ENCODE assay signal across 26 mouse cellular contexts in the genomic region with DNA sequence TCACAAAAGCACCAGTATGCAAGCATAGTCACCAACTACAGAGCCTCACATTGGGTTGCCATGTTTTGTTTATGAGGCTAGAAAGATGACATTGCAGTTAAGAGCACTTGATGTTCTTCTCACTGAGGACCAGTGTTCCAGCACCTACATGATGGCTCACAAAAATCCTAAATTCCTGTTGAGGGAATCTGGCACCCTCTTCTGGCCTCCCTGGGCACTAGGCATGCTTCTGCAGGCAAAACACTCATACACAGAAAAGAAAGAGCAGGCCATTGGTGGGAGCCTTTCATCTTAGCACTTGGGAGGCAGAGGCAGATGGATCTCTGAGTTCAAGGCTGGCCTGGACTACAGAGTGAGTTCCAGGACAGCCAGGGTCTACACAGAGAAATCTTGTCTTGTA. TPM values are rescaled to one million over a fixed set of nuclear protein-coding genes. Genes with fewer than 3 reads are reported as not detected.
DNase-seq lines count a peak whose midpoint lies in the region; ATAC-seq and TF ChIP-seq lines count a peak whose summit lies in the region.
"Had no signal": no experiment of that assay in that cellular context is flagged by ENCODE, and none has a peak within 500 bp of the region (broad histone marks: within the 10 kb centered on the region; RNA-seq: fewer than 3 reads in every experiment).

No protein-coding gene starts in this region.

- dilution Hi-C loops in CH12.LX (cut with MboI; ENCODE audit: extremely low pct_ligation_motif_present, extremely low pct_unique_long_range_greater_than_20kb, low sequenced_read_pairs), result no loop called here

- TF ChIP-seq EP300 in CH12.LX (IDR thresholded peaks at IDR 0.05; ENCODE audit: low read length), result no peak
- no peak for TF ChIP-seq EP300 in stomach, postnatal 0 days (optimal IDR thresholded peaks at IDR 0.05)

- TF ChIP-seq CTCF in layer of hippocampus, adult 2 months (conservative IDR thresholded peaks at IDR 0.05), result peak; percentile 32
- TF ChIP-seq CTCF in CH12.LX (conservative IDR thresholded peaks at IDR 0.05 in 1 of 2, IDR thresholded peaks at IDR 0.05 in 1 of 2; ENCODE audit: low read depth in 2 of 2, low read length in 2 of 2) (peak in 1 of 2 experiments; percentile 63; a peak in 2 of 4 replicates), Patski (IDR thresholded peaks at IDR 0.05) (peak; percentile 57)
- peak; percentile 59 for TF ChIP-seq CTCF in stomach, postnatal 0 days (IDR thresholded peaks at IDR 0.05; ENCODE audit: low read depth)

- in situ Hi-C loops in CH12.LX (cut with MboI; ENCODE audit: low pct_ligation_motif_present, low pct_unique_long_range_greater_than_20kb, low sequenced_read_pairs) (loop anchor here (25.0 kb wide), 1 partner anchor 284 kb away; no protein-coding TSS in a partner anchor), Patski (cut with MboI; ENCODE audit: low pct_unique_long_range_greater_than_20kb) (no loop called here)

- CTCF ChIA-PET in Patski (lab: Charles Lee), result no interaction called here

- no peaks in the 10 kb centered on the region for H3K9me3 ChIP-seq in CH12.LX (replicated peaks; ENCODE audit: low read length)
- H3K9me3 ChIP-seq in stomach, postnatal 0 days (ENCODE audit: control insufficient read depth, low read length), result no peaks in the 10 kb centered on the region
- H3K9me3 ChIP-seq: embryonic facial prominence, embryonic 10.5 days; forebrain, embryonic 13.5 days; heart, embryonic 13.5 days; hindbrain, embryonic 15.5 days had no signal

- no peak overlapping the region for H3K4me3 ChIP-seq in layer of hippocampus, adult 2 months
- no peak overlapping the region for H3K4me3 ChIP-seq in CH12.LX (replicated peaks in 1 of 3; ENCODE audit: low read depth in 2 of 3, low read length in 2 of 3, poor library complexity in 1 of 3)
- no peak overlapping the region for H3K4me3 ChIP-seq in stomach, postnatal 0 days (ENCODE audit: low read depth, low read length)
- H3K4me3 ChIP-seq: embryonic facial prominence, embryonic 10.5 days; forebrain, embryonic 13.5 days; gastrocnemius, adult 2 months; heart, embryonic 13.5 days; hindbrain, embryonic 15.5 days had no signal

- no peak overlapping the region for H3K9ac ChIP-seq in CH12.LX (ENCODE audit: insufficient read depth, low read depth)
- H3K9ac ChIP-seq in stomach, postnatal 0 days (ENCODE audit: low read length), result no peak overlapping the region
- H3K9ac ChIP-seq: forebrain, embryonic 13.5 days; forebrain, postnatal 0 days; heart, embryonic 13.5 days; hindbrain, embryonic 15.5 days had no signal

- POLR2A ChIA-PET in Patski (lab: Charles Lee), result no interaction called here

- no peak for TF ChIP-seq POLR2A in CH12.LX (IDR thresholded peaks at IDR 0.05; ENCODE audit: low read depth, low read length)

- H3K27ac ChIP-seq in layer of hippocampus, adult 2 months, result no peak overlapping the region
- H3K27ac ChIP-seq in CH12.LX (ENCODE audit: insufficient read depth, low read depth), result no peak overlapping the region
- no peak overlapping the region for H3K27ac ChIP-seq in stomach, postnatal 0 days (replicated peaks)
- H3K27ac ChIP-seq: embryonic facial prominence, embryonic 10.5 days; forebrain, embryonic 13.5 days; gastrocnemius, adult 2 months; heart, embryonic 13.5 days; hindbrain, embryonic 15.5 days had no signal

- no peak for DNase-seq in layer of hippocampus, adult 2 months (ENCODE audit: low spot score in 2 of 2)
- no peak for DNase-seq in layer of hippocampus, postnatal 14 days (ENCODE audit: low spot score in 2 of 2)
- DNase-seq in CH12.LX (ENCODE audit: extremely low read depth) (peak; percentile 38), Patski (ENCODE audit: low read depth, low spot score) (no peak)
- DNase-seq in stomach, postnatal 0 days (ENCODE audit: low spot score), result no peak
- no peak for DNase-seq in lung, postnatal 36 days
- no peak for DNase-seq in heart, adult 9 months (ENCODE audit: low spot score in 2 of 2)
- DNase-seq: adrenal gland, postnatal 14 days; cerebellum, adult 18-20 months; cerebellum, postnatal 10 days; forebrain, postnatal 0 days; gastrocnemius, adult 2 months; gastrocnemius, postnatal 25 days; heart, postnatal 36 days; kidney, adult 2 months had no signal

- H3K27me3 ChIP-seq in CH12.LX (replicated peaks) (no peaks in the 10 kb centered on the region), Patski (peaks cover 6% of the 10 kb centered on the region)
- H3K27me3 ChIP-seq in stomach, postnatal 0 days (ENCODE audit: control insufficient read depth, insufficient read depth, low read length), result no peaks in the 10 kb centered on the region
- H3K27me3 ChIP-seq: forebrain, embryonic 13.5 days; heart, embryonic 13.5 days; hindbrain, embryonic 15.5 days had no signal

- H3K79me2 ChIP-seq in CH12.LX (replicated peaks; ENCODE audit: control insufficient read depth, extremely low read depth, insufficient read depth, poor library complexity, severe bottlenecking), result no peaks in the 10 kb centered on the region

- H3K36me3 ChIP-seq in CH12.LX (replicated peaks in 1 of 2; ENCODE audit: control insufficient read depth in 1 of 2, insufficient read depth in 1 of 2, low read length in 1 of 2), result no peaks in the 10 kb centered on the region
- no peaks in the 10 kb centered on the region for H3K36me3 ChIP-seq in stomach, postnatal 0 days (ENCODE audit: control insufficient read depth, insufficient read depth, low read length)
- H3K36me3 ChIP-seq: embryonic facial prominence, embryonic 10.5 days; heart, embryonic 13.5 days; hindbrain, embryonic 15.5 days had no signal

- TF ChIP-seq RAD21 in CH12.LX (IDR thresholded peaks at IDR 0.05; ENCODE audit: low read depth, low read length), result peak; percentile 58

- H3K4me2 ChIP-seq in CH12.LX (ENCODE audit: insufficient read depth, low read depth, poor library complexity, severe bottlenecking), result no peak overlapping the region
- no peak overlapping the region for H3K4me2 ChIP-seq in stomach, postnatal 0 days (replicated peaks; ENCODE audit: low read depth)
- H3K4me2 ChIP-seq: forebrain, embryonic 13.5 days; heart, embryonic 13.5 days; hindbrain, embryonic 15.5 days had no signal

- ATAC-seq in Patski, result no peak
- ATAC-seq in stomach, postnatal 0 days (ENCODE audit: low FRiP score, low TSS enrichment), result no peak
- ATAC-seq: forebrain, embryonic 13.5 days; forebrain, postnatal 0 days had no signal

- H3K4me1 ChIP-seq in CH12.LX (ENCODE audit: control insufficient read depth in 1 of 2, insufficient read depth in 2 of 2), result no peaks in the 10 kb centered on the region
- H3K4me1 ChIP-seq in stomach, postnatal 0 days (replicated peaks; ENCODE audit: control insufficient read depth, insufficient read depth), result no peaks in the 10 kb centered on the region
- H3K4me1 ChIP-seq: embryonic facial prominence, embryonic 10.5 days; forebrain, embryonic 13.5 days; heart, embryonic 13.5 days; hindbrain, embryonic 15.5 days had no signal

TF ChIP-seq in CH12.LX, 34 proteins besides CTCF, POLR2A, EP300 and RAD21:
- peak; percentile 56 for TF ChIP-seq SMC3 (IDR thresholded peaks at IDR 0.05; ENCODE audit: low read depth, low read length)
- no peak for TF ChIP-seq ZC3H11A (IDR thresholded peaks at IDR 0.05; ENCODE audit: low read depth, low read length)

RNA-seq across cellular contexts. Expression of gene Tmprss11e, which starts 25.4 kb away (rescaled TPM):
- not detected for total RNA-seq in layer of hippocampus, adult 2 months (2021)
- not detected for total RNA-seq in layer of hippocampus, postnatal 14 days (2021)
- total RNA-seq in CH12.LX (2012; rRNA removed), result not detected in 2 replicates
- total RNA-seq in CH12.LX (2014; rRNA removed), result not detected in 2 replicates
- polyA plus RNA-seq in CH12.LX (2012; ENCODE audit: insufficient read length, low read depth), result not detected in 2 replicates
- 0.03 TPM for polyA plus RNA-seq in Patski (2021)
- 1.4 TPM in 2 replicates for polyA plus RNA-seq in stomach, postnatal 0 days (2015; fragmentation: Nextera tagmentation; extraction: Ambion mirVana)
- total RNA-seq: adrenal gland, adult 18-20 months; adrenal gland, postnatal 14 days; gastrocnemius, adult 2 months; gastrocnemius, postnatal 25 days; granulocyte monocyte progenitor cell, adult 5-6 weeks; heart, adult 8-10 months; heart, postnatal 36 days; MEL had no signal
- polyA plus RNA-seq: C2C12; embryonic facial prominence, embryonic 10.5 days; forebrain, embryonic 13.5 days; forebrain, postnatal 0 days; heart, embryonic 13.5 days; heart, postnatal 0 days; hindbrain, embryonic 11.5 days; hindbrain, embryonic 15.5 days; kidney, adult 2 months had no signal

RNA-seq across cellular contexts. Expression of gene Ythdc1, which starts 33.0 kb away (rescaled TPM):
- 10 to 100 TPM; 64.5 to 65.3 TPM for total RNA-seq in layer of hippocampus, adult 2 months (2021)
- total RNA-seq in layer of hippocampus, postnatal 14 days (2021), result 10 to 100 TPM; 52.6 to 54.7 TPM
- 40.0 and 47.8 TPM in 2 replicates for total RNA-seq in CH12.LX (2012; rRNA removed)
- total RNA-seq in CH12.LX (2014; rRNA removed), result 64.9 and 69.4 TPM in 2 replicates
- polyA plus RNA-seq in CH12.LX (2012; ENCODE audit: insufficient read length, low read depth), result 116 and 118 TPM in 2 replicates
- 60.4 TPM for polyA plus RNA-seq in Patski (2021)
- 17.8 and 18.4 TPM in 2 replicates for polyA plus RNA-seq in stomach, postnatal 0 days (2015; fragmentation: Nextera tagmentation; extraction: Ambion mirVana)
